Mouse (Mus musculus): Measurements from ENCODE around the gene Exosc2. TPM values are rescaled to one million over a fixed set of nuclear protein-coding genes. Genes with fewer than 3 reads are reported as not detected.

Exosc2 gene
- total RNA-seq, 2 experiments from 2014 or later = 6.8 to 7.2 TPM

DNA sequence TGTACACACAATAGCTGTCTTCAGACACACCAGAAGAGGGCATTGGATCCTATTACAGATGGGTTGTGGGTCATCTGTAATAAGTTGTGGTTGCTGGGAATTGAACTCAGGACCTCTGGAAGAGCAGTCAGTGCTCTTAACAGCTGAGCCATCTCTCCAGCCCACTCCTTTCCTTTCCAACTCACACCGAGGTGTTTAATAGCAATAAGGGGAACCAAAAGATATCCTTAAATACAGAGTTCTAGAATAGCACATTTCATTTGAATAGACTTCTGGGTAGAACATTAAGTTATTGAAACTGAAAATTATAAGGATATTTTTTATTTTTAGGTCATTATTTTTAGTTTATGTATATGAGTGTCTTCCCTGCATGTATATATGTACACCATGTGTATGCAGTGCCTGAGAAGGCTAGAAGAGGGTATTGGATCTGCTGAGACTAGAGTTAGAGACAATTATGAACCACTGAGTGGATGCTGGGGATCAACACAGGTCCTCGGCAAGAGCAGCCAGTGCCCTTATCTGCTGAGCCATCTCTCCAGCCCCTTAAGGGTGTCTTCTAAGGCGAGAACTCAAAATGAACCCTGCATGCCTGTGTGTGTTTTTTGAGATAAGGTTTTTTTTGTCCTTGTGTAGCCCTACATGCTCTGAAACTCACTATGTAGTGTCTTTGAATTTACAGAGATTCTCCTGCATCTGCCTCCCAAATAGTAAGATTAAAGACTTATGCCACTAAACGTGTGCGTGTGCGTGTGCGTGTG, 54.4 kb downstream of the Exosc2 start:
- no peak for DNase-seq (ENCODE audit: low spot score)

DNA sequence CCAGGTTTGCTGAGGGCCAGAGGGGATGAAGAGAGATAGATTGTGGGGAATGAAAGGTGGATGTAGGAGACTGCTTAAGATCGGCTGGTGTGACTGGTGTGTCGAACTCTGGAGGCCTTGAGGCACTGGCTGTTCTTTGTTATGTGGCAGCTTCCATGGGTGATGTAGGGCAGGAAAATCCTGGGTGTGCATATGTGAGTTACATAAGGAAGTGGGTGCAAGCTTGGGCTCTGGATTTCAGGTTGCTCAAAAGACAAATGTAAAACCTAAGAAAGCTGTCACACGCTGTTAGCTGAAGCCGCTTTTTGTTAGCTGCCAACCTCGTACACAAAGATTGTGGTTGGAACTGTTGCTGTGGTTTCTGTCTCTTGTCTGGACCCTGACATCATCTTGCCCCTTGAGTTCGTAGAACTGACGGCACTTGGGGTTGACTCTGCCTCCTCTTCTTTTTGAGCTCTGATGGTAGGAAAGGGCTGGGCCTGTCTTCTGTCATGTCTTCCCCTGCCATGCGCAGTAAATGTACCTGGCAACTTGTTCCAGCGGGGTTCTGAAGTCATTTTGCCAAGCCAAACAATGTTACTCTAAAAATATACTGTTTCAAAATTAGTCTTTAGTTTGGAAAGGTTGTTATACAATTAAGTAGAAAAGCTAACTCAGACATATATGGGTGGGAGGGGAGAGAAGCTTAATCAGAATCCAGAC, 57.2 kb downstream of the Exosc2 start:
- DNase-seq (ENCODE audit: low spot score) = no peak

DNA sequence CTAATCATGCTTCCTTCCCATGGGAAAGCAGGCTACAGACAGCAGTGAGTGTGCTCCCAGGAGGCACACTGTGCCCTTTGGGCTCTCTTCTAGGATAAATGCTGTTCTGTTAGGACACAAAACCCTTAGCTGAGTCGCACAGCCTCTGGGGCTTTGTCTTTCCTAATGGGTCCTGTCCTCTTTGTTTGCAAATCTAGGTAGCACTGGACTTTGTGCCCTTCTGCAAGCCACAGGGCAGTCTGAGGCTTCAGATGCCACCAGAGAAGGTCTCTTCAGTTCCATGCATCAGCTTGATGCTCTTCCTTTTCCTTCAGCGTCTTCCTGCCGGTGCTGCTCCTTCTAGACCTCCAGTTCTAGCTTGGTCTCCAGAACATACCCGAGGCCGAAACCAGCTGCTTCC, 60.1 kb downstream of the Exosc2 start:
- no peak for DNase-seq (ENCODE audit: low spot score)

Other genes with a start within 250 kb of the Exosc2 start
- 1 to 10 TPM; 2.4 to 5.9 TPM for gene Ass1, start 200.5 kb upstream of the Exosc2 start, total RNA-seq (2021)
- gene Fubp3, start 98.1 kb upstream of the Exosc2 start, total RNA-seq (2021) = 1 to 10 TPM; 7.6 to 9.5 TPM
- not detected for gene Prdm12, start 30.7 kb upstream of the Exosc2 start, total RNA-seq (2021)
- 10 to 100 TPM; 22.1 to 26.1 TPM for gene Abl1, start 17.7 kb downstream of the Exosc2 start, total RNA-seq (2021)
- gene Qrfp, start 139.9 kb downstream of the Exosc2 start, total RNA-seq (2021) = not detected
- gene Fibcd1, start 175.3 kb downstream of the Exosc2 start, total RNA-seq (2021) = under 1 TPM in 1 of 2 experiments, not detected in 1; 0.05 TPM
- gene Lamc3, start 216.6 kb downstream of the Exosc2 start, total RNA-seq (2021) = under 1 TPM; 0.16 to 0.33 TPM